Mouse (Mus musculus): ENCODE data around the gene Rbm6. TPM values are rescaled to one million over a fixed set of nuclear protein-coding genes. Genes with fewer than 3 reads are reported as not detected.
A peak's percentile ranks its signal among the peaks of the same experiment; 100 is the strongest.

Gene Rbm6
- polyA plus RNA-seq, 1 experiment = 14.2 TPM

DNA sequence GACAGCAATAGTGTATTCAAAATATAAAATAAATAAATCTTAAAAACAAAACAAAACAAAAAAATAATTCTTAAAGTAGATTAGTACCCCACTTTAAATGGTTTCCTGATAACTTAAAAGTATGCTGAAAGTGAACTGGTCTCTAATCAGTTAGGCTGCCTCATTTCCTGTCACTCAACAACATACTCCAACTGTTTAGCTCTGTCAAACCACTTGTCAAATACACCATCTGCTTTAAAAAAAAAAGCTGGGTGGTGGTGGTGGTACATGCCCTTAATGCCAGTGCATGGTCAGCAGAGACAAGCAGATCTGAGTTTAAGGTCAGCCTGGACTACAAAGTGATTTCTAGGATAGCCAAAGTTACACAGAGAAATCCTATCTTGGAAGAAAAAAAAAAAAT is 96.2 kb downstream of the Rbm6 start:
- H3K4me3 ChIP-seq (ENCODE audit: insufficient read depth, low read depth, low read length) = no peak overlapping the region
- no peak for TF ChIP-seq CTCF (conservative IDR thresholded peaks at IDR 0.05; ENCODE audit: insufficient read depth, insufficient read length, low read depth, low read length)
- TF ChIP-seq POLR2A (IDR thresholded peaks at IDR 0.05; ENCODE audit: low read depth, low read length) = no peak
- no peak for DNase-seq
- no peaks in the 10 kb centered on the region for H3K27me3 ChIP-seq (replicated peaks; ENCODE audit: control insufficient read depth, insufficient read depth, low read length)
- H3K27ac ChIP-seq (ENCODE audit: insufficient read depth, low read depth, low read length) = no peak overlapping the region
- H3K36me3 ChIP-seq (ENCODE audit: control insufficient read depth, insufficient read depth, low read length) = peaks cover 7% of the 10 kb centered on the region
- no peaks in the 10 kb centered on the region for H3K4me1 ChIP-seq (ENCODE audit: control insufficient read depth, insufficient read depth, low read length)

DNA sequence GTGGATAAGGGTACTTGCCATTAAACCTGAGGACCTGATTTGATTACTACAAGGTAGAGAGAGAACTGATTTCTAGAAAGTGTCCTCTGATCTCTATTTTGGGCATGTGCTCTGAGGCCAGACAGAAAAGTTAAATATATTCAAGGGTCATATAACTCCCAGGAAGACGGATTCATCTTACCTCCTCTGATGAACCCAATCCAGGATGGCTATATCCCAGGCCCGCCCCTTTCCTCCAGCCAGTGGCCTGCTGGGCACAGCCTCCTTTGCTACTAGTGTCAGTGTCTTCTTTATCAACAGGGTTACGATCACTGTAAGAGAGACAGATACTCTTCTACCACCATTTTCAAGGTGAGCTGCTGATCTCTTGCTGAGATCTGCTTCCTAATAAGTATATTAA is 98.6 kb downstream of the Rbm6 start:
- H3K27ac ChIP-seq (ENCODE audit: insufficient read depth, low read depth, low read length) = no peak overlapping the region
- H3K4me1 ChIP-seq (ENCODE audit: control insufficient read depth, insufficient read depth, low read length) = peaks cover 3% of the 10 kb centered on the region; the same call in 1 of the 2 replicates
- no peak for TF ChIP-seq CTCF (conservative IDR thresholded peaks at IDR 0.05; ENCODE audit: insufficient read depth, insufficient read length, low read depth, low read length)
- no peak for TF ChIP-seq POLR2A (IDR thresholded peaks at IDR 0.05; ENCODE audit: low read depth, low read length)
- WGBS = 91% methylated on average over 3 of the region's 3 CpGs
- H3K27me3 ChIP-seq (replicated peaks; ENCODE audit: control insufficient read depth, insufficient read depth, low read length) = no peaks in the 10 kb centered on the region
- no peak overlapping the region for H3K4me3 ChIP-seq (ENCODE audit: insufficient read depth, low read depth, low read length)
- peaks cover 5% of the 10 kb centered on the region for H3K36me3 ChIP-seq (ENCODE audit: control insufficient read depth, insufficient read depth, low read length)
- DNase-seq = no peak

GRCm38 (mm10) chr9:107771782-107772181 is 101.3 kb downstream of the Rbm6 start:
- 70% methylated on average over 2 of the region's 2 CpGs for WGBS
- Histone ChIP-seq H3K4me1 (ENCODE audit: control insufficient read depth, insufficient read depth, low read length) (peaks cover 6% of the 10 kb centered on the region; the same call in 1 of the 2 replicates), H3K27me3 (replicated peaks; ENCODE audit: control insufficient read depth, insufficient read depth, low read length) (no peaks in the 10 kb centered on the region), H3K4me3 (ENCODE audit: insufficient read depth, low read depth, low read length) (no peak overlapping the region), H3K27ac (ENCODE audit: insufficient read depth, low read depth, low read length) (no peak overlapping the region), H3K36me3 (ENCODE audit: control insufficient read depth, insufficient read depth, low read length) (peaks cover 3% of the 10 kb centered on the region)
- no peak for DNase-seq
- TF ChIP-seq POLR2A (IDR thresholded peaks at IDR 0.05; ENCODE audit: low read depth, low read length) (no peak), CTCF (conservative IDR thresholded peaks at IDR 0.05; ENCODE audit: insufficient read depth, insufficient read length, low read depth, low read length) (no peak)

- H3K36me3 ChIP-seq (ENCODE audit: control insufficient read depth, insufficient read depth, low read length) = peaks cover 3% of the 10 kb centered on the region
- H3K4me1 ChIP-seq (ENCODE audit: control insufficient read depth, insufficient read depth, low read length) = peaks cover 6% of the 10 kb centered on the region; the same call in 1 of the 2 replicates
- peak within 1 kb of the TSS; percentile 98 for H3K27ac ChIP-seq (ENCODE audit: insufficient read depth, low read depth, low read length)
- peak; percentile 97 for DNase-seq
- no peaks in the 10 kb centered on the region for H3K27me3 ChIP-seq (replicated peaks; ENCODE audit: control insufficient read depth, insufficient read depth, low read length)
- peak within 1 kb of the TSS; percentile 92 for H3K4me3 ChIP-seq (ENCODE audit: insufficient read depth, low read depth, low read length)
- WGBS = under 1% methylated on average over 60 of the region's 60 CpGs
- TF ChIP-seq POLR2A (IDR thresholded peaks at IDR 0.05; ENCODE audit: low read depth, low read length) = peak; percentile 84
- no peak for TF ChIP-seq CTCF (conservative IDR thresholded peaks at IDR 0.05; ENCODE audit: insufficient read depth, insufficient read length, low read depth, low read length)
Measured at GRCm38 (mm10) chr9:107770374-107771290, 102.4 kb downstream of the Rbm6 start, which contains the start of gene Rbm5. Gene Rbm5, minus strand, starts transcription at chr9:107770996.

GRCm38 (mm10) chr9:107770037-107770373 is 103.0 kb downstream of the Rbm6 start:
- TF ChIP-seq POLR2A (IDR thresholded peaks at IDR 0.05; ENCODE audit: low read depth, low read length) = no peak
- TF ChIP-seq CTCF (conservative IDR thresholded peaks at IDR 0.05; ENCODE audit: insufficient read depth, insufficient read length, low read depth, low read length) = no peak
- no peak for DNase-seq
- H3K27me3 ChIP-seq (replicated peaks; ENCODE audit: control insufficient read depth, insufficient read depth, low read length) = no peaks in the 10 kb centered on the region
- H3K4me1 ChIP-seq (ENCODE audit: control insufficient read depth, insufficient read depth, low read length) = peaks cover 6% of the 10 kb centered on the region; the same call in 1 of the 2 replicates
- H3K4me3 ChIP-seq (ENCODE audit: insufficient read depth, low read depth, low read length) = peak overlapping the region; percentile 92
- H3K27ac ChIP-seq (ENCODE audit: insufficient read depth, low read depth, low read length) = peak overlapping the region; percentile 98; the same call in 1 of the 2 replicates
- peaks cover 7% of the 10 kb centered on the region for H3K36me3 ChIP-seq (ENCODE audit: control insufficient read depth, insufficient read depth, low read length)
- under 1% methylated on average over 9 of the region's 9 CpGs for WGBS

GRCm38 (mm10) chr9:107769445-107770000 is 103.5 kb downstream of the Rbm6 start:
- peak overlapping the region; percentile 92 for H3K4me3 ChIP-seq (ENCODE audit: insufficient read depth, low read depth, low read length)
- H3K4me1 ChIP-seq (ENCODE audit: control insufficient read depth, insufficient read depth, low read length) = peaks cover 6% of the 10 kb centered on the region; the same call in 1 of the 2 replicates
- H3K36me3 ChIP-seq (ENCODE audit: control insufficient read depth, insufficient read depth, low read length) = peaks cover 9% of the 10 kb centered on the region
- no peak overlapping the region for H3K27ac ChIP-seq (ENCODE audit: insufficient read depth, low read depth, low read length)
- no peaks in the 10 kb centered on the region for H3K27me3 ChIP-seq (replicated peaks; ENCODE audit: control insufficient read depth, insufficient read depth, low read length)
- 6% methylated on average over 4 of the region's 4 CpGs for WGBS
- no peak for TF ChIP-seq POLR2A (IDR thresholded peaks at IDR 0.05; ENCODE audit: low read depth, low read length)
- no peak for TF ChIP-seq CTCF (conservative IDR thresholded peaks at IDR 0.05; ENCODE audit: insufficient read depth, insufficient read length, low read depth, low read length)
- DNase-seq = no peak

DNA sequence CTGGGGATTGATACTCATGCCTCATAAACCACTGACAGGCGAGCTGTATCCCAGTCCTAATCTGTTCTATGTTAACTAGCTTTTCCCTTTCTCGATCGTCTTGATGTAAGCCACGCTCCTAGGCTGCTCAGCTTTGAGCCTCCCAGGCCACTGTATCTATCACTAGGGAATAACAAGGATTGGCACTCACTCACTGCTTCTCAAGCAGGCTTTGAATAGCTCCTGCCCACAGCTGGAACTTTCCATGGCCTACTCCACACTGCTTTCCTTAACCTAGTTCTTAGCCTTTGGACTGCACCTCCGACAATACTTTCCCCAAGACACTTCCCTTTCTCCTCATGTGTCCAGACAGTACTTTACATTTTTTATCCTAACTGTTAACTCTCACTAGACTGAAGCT is 104.2 kb downstream of the Rbm6 start:
- DNase-seq = peak; percentile 43
- H3K4me3 ChIP-seq (ENCODE audit: insufficient read depth, low read depth, low read length) = no peak overlapping the region
- H3K4me1 ChIP-seq (ENCODE audit: control insufficient read depth, insufficient read depth, low read length) = peaks cover 6% of the 10 kb centered on the region; the same call in 1 of the 2 replicates
- H3K36me3 ChIP-seq (ENCODE audit: control insufficient read depth, insufficient read depth, low read length) = peaks cover 9% of the 10 kb centered on the region
- no peak overlapping the region for H3K27ac ChIP-seq (ENCODE audit: insufficient read depth, low read depth, low read length)
- no peaks in the 10 kb centered on the region for H3K27me3 ChIP-seq (replicated peaks; ENCODE audit: control insufficient read depth, insufficient read depth, low read length)
- TF ChIP-seq CTCF (conservative IDR thresholded peaks at IDR 0.05; ENCODE audit: insufficient read depth, insufficient read length, low read depth, low read length) = no peak
- TF ChIP-seq POLR2A (IDR thresholded peaks at IDR 0.05; ENCODE audit: low read depth, low read length) = no peak
- 53% methylated on average over 5 of the region's 5 CpGs for WGBS

Measured in kidney, adult 2 months (tissue).